Mouse (Mus musculus): ENCODE data around the gene Gm44596. TPM values are rescaled to one million over a fixed set of nuclear protein-coding genes. Genes with fewer than 3 reads are reported as not detected.

Gm44596 gene
- polyA plus RNA-seq (2012; rRNA removed; ENCODE audit: low replicate concordance), result not detected in 2 replicates

GRCm38 (mm10) chr6:128375192-128375591 lies at the start of gene Gm44596, which contains the start of gene Tex52:
TSS of gene Gm44596 (plus strand) at chr6:128375503.
TSS of gene Tex52 (plus strand) at chr6:128375456.

GRCm38 (mm10) chr6:128355726-128356416 lies 19.4 kb upstream of the Gm44596 start, which contains the start of gene Tulp3:
TSS of gene Tulp3 (minus strand) at chr6:128355851.

DNA sequence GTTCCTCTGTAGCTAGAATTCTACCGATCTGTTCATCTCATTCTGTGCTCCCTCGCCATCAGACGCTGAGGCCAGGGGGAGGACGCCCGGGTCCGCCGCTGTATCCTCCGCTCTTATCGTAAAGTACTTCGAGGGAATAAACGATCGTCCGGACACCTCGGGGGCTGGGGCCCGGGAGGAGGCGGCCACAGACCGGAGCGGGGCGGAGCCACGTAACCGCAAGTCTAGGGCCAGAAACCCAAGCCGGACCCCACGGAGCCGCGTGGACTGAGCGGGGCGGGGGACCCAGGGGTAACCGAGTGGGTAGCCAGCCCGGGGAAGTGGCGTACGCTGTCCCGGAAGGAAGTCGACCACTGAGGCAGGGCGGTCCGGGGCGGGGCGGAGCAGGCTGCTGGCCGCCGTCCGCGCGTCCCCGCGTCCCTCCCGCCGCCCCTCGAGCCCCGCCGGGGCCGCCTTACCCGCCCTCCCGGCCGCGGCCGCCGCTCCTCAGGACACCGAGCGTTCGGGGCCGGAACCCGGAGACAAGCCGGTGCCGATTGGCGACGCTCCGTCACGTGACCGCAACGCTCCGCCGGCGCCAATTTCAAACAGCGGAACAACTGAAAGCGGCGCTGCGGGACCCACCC lies 12.8 kb upstream of the Gm44596 start, which contains the start of the genes Rhno1 and Foxm1:
Gene Rhno1, minus strand, starts transcription at position 531 of the 626 bp plus-strand sequence.
Gene Foxm1, plus strand, starts transcription at position 587 of the 626 bp plus-strand sequence.

DNA sequence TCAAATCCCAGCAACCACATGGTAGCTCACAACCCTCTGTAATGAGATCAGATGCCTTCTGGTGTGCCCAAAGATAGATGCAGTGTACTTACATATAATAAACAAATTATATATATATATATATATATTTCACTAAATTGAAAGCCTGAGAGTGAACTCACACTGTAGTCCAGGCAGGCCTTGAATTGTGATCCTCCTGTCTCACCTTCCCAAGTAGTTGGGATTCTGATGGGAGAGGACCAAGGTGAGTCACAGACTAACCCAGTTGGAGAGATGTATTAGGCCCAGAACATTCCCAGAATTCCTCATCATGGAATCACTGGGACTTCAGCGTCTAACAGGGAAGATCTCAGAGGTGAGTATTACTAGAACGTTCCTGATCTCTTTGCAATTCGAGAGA lies 23.7 kb downstream of the Gm44596 start, which contains the start of gene Nrip2:
Gene Nrip2, plus strand, starts transcription at position 301 of the 400 bp plus-strand sequence.

GRCm38 (mm10) chr6:128424269-128425019 lies 49.1 kb downstream of the Gm44596 start, which contains the start of gene Itfg2:
TSS of gene Itfg2 (minus strand) at chr6:128424931.

DNA sequence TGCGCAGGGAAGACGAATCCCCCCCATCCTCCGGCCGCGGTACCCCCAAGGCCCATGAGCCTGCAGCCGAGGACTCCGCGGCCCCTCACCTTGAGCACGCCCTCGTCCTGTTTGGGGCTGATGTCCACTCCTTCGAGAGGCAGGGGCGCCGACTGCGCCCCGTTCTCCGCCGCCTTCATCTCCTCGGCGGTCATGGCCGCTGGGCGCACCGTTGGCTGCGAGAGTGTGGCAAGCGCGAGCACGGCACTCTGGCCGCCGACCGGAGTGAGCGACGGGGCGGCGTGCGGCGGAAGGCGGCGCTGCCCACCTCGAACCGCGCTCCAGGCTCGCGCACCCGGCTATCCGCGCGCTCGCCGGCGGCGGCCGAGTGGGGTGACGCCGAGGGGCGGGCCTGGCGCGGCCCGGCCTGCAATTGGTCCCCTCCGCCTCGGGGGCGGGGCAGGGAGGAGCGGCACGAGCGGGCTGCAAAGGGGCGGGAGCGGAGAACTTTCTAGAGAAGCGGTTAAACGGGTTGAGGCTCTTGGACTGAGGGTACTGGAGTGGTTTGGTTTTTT lies 63.1 kb downstream of the Gm44596 start, which contains the start of gene Fkbp4:
Gene Fkbp4, minus strand, starts transcription at position 361 of the 554 bp plus-strand sequence.

Other genes with a start within 250 kb of the Gm44596 start
- gene Tspan9, start 231.9 kb upstream of the Gm44596 start, polyA plus RNA-seq (2012; rRNA removed; ENCODE audit: low replicate concordance), result 18.8 and 19.4 TPM in 2 replicates
- gene Tead4, start 74.7 kb upstream of the Gm44596 start, polyA plus RNA-seq (2012; rRNA removed; ENCODE audit: low replicate concordance), result 0.40 and 1.1 TPM in 2 replicates
- gene Tulp3, start 19.7 kb upstream of the Gm44596 start, polyA plus RNA-seq (2012; rRNA removed; ENCODE audit: low replicate concordance), result 1.6 and 2.8 TPM in 2 replicates
- gene Rhno1, start 12.6 kb upstream of the Gm44596 start, polyA plus RNA-seq (2012; rRNA removed; ENCODE audit: low replicate concordance), result 11.0 and 11.4 TPM in 2 replicates
- 9.4 and 14.7 TPM in 2 replicates for gene Foxm1, start 12.5 kb upstream of the Gm44596 start, polyA plus RNA-seq (2012; rRNA removed; ENCODE audit: low replicate concordance)
- gene Tex52, start within 50 bp of the Gm44596 start, polyA plus RNA-seq (2012; rRNA removed; ENCODE audit: low replicate concordance), result 0.13 TPM in 1 of 2 replicates, not detected in the other
- 0.78 and 1.3 TPM in 2 replicates for gene Nrip2, start 23.8 kb downstream of the Gm44596 start, polyA plus RNA-seq (2012; rRNA removed; ENCODE audit: low replicate concordance)
- gene Itfg2, start 49.4 kb downstream of the Gm44596 start, polyA plus RNA-seq (2012; rRNA removed; ENCODE audit: low replicate concordance), result 16.3 and 28.8 TPM in 2 replicates
- gene Fkbp4, start 63.2 kb downstream of the Gm44596 start, polyA plus RNA-seq (2012; rRNA removed; ENCODE audit: low replicate concordance), result 130 and 203 TPM in 2 replicates
- gene Pzp, start 151.2 kb downstream of the Gm44596 start, polyA plus RNA-seq (2012; rRNA removed; ENCODE audit: low replicate concordance), result 0.02 and 0.20 TPM in 2 replicates
- 6.1 TPM in 1 of 2 replicates, not detected in the other for gene A2ml1, start 206.1 kb downstream of the Gm44596 start, polyA plus RNA-seq (2012; rRNA removed; ENCODE audit: low replicate concordance)
- 0.23 TPM in 1 of 2 replicates, not detected in the other for gene Klrb1a, start 248.0 kb downstream of the Gm44596 start, polyA plus RNA-seq (2012; rRNA removed; ENCODE audit: low replicate concordance)